Mouse (Mus musculus) CH12.LX (cell line): Measurements from ENCODE around the gene Nupr1l. TPM values are rescaled to one million over a fixed set of nuclear protein-coding genes. Genes with fewer than 3 reads are reported as not detected.
A peak's percentile ranks its signal among the peaks of the same experiment; 100 is the strongest.
"Not testable (repeated sequence)": the region's sequence is repeated elsewhere in the genome, so short reads cannot be mapped to it uniquely, and the experiment has no call there.

Experiments
- DNase-seq: peaks from one replicate; pipeline ENCODE4 v3.0.0-alpha.2; 2013; ENCODE audit errors: extremely low read depth
- H3K27ac ChIP-seq: 2 replicates; pipeline ENCODE4 v1.5.1; 2012; ENCODE audit warnings: low read depth, mild to moderate bottlenecking, control low read depth, moderate library complexity; ENCODE audit not compliant: insufficient read depth
- H3K27me3 ChIP-seq: replicated peaks from 2 replicates; pipeline ENCODE3; 2012; ENCODE audit warnings: inconsistent platforms
- H3K36me3 ChIP-seq, 2 experiments: replicated peaks in 1 of 2; 2 replicates each; pipeline versions ENCODE3 to v1.6.1; 2012; ENCODE audit warnings: inconsistent platforms in 1 of 2, low read length in 1 of 2, mild to moderate bottlenecking in 1 of 2, mixed read lengths in 1 of 2, moderate library complexity in 1 of 2; ENCODE audit not compliant: control insufficient read depth in 1 of 2, insufficient read depth in 1 of 2
- H3K4me1 ChIP-seq, 2 experiments: 2 replicates each; pipeline ENCODE4 v1.6.1; 2012; ENCODE audit warnings: inconsistent platforms in 1 of 2, moderate library complexity in 1 of 2; ENCODE audit not compliant: insufficient read depth in 2 of 2, control insufficient read depth in 1 of 2
- H3K4me2 ChIP-seq: 2 replicates; pipeline ENCODE4 v1.6.1; 2012; ENCODE audit warnings: low read depth, mild to moderate bottlenecking, control low read depth; ENCODE audit not compliant: poor library complexity, insufficient read depth, severe bottlenecking
- H3K4me3 ChIP-seq, 3 experiments: fragments of 150-350 bp in 1 of 3; sonication (generic) in 1 of 3; replicated peaks in 1 of 3; 2 replicates each; pipeline versions ENCODE3 to v1.5.1; 2011 to 2012; ENCODE audit warnings: low read depth in 2 of 3, low read length in 2 of 3, mild to moderate bottlenecking in 2 of 3, moderate library complexity in 2 of 3, control low read depth in 1 of 3, improper control_type of control experiment in 1 of 3, inconsistent platforms in 1 of 3, mixed read lengths in 1 of 3; ENCODE audit not compliant: poor library complexity in 1 of 3
- H3K79me2 ChIP-seq: replicated peaks from 2 replicates; pipeline ENCODE4 v1.6.1; 2012; ENCODE audit warnings: mild to moderate bottlenecking, moderate library complexity; ENCODE audit not compliant: control insufficient read depth, poor library complexity, insufficient read depth, severe bottlenecking; ENCODE audit errors: extremely low read depth
- H3K9ac ChIP-seq: 2 replicates; pipeline ENCODE4 v1.6.1; 2012; ENCODE audit warnings: low read depth, mild to moderate bottlenecking, control low read depth, moderate library complexity; ENCODE audit not compliant: insufficient read depth
- H3K9me3 ChIP-seq: replicated peaks from 2 replicates; pipeline ENCODE3; 2012; ENCODE audit warnings: low read length, inconsistent platforms, mixed read lengths
- BHLHE40 ChIP-seq: IDR thresholded peaks from 2 replicates; pipeline ENCODE4 v1.6.1; 2011; ENCODE audit warnings: mild to moderate bottlenecking, low read depth, low read length, improper control_type of control experiment
- CTCF ChIP-seq, 2 experiments: IDR thresholded peaks in 1 of 2; conservative IDR thresholded peaks in 1 of 2; 2 replicates each; pipeline ENCODE4 v1.5.1; 2011 to 2012; ENCODE audit warnings: low read depth in 2 of 2, low read length in 2 of 2, improper control_type of control experiment in 1 of 2, inconsistent platforms in 1 of 2, mild to moderate bottlenecking in 1 of 2, moderate library complexity in 1 of 2
- ETS1 ChIP-seq: conservative IDR thresholded peaks from 2 replicates; pipeline ENCODE4 v1.6.1; 2012; ENCODE audit warnings: low read depth, mild to moderate bottlenecking, inconsistent platforms, low read length, improper control_type of control experiment, moderate library complexity
- GABPA ChIP-seq: IDR thresholded peaks from 2 replicates; pipeline ENCODE4 v1.6.1; 2012; ENCODE audit warnings: low read depth, low read length, improper control_type of control experiment, inconsistent platforms; ENCODE audit not compliant: insufficient replicate concordance
- IRF4 ChIP-seq: IDR thresholded peaks from 2 replicates; pipeline ENCODE4 v1.6.1; 2014; ENCODE audit warnings: low read depth, mild to moderate bottlenecking, inconsistent platforms, low read length, improper control_type of control experiment
- JUN ChIP-seq: IDR thresholded peaks from 2 replicates; pipeline ENCODE4 v1.6.1; 2011; ENCODE audit warnings: low read depth, mild to moderate bottlenecking, low read length, improper control_type of control experiment, moderate library complexity; ENCODE audit not compliant: insufficient read depth
- MAFK ChIP-seq: IDR thresholded peaks from 2 replicates; pipeline ENCODE4 v1.6.1; 2011; ENCODE audit warnings: low read length, improper control_type of control experiment; ENCODE audit not compliant: insufficient replicate concordance
- MEF2A ChIP-seq: IDR thresholded peaks from 2 replicates; pipeline ENCODE4 v1.6.1; 2014; ENCODE audit warnings: low read depth, mild to moderate bottlenecking, inconsistent platforms, low read length, improper control_type of control experiment, borderline replicate concordance
- MYC ChIP-seq: IDR thresholded peaks from 2 replicates; pipeline ENCODE4 v1.6.1; 2011; ENCODE audit warnings: low read depth, mild to moderate bottlenecking, improper control_type of control experiment, low read length
- NRF1 ChIP-seq: IDR thresholded peaks from 2 replicates; pipeline ENCODE4 v1.6.1; 2014; ENCODE audit warnings: low read depth, mild to moderate bottlenecking, inconsistent platforms, low read length, improper control_type of control experiment, moderate library complexity
- RAD21 ChIP-seq: IDR thresholded peaks from 2 replicates; pipeline ENCODE4 v1.6.1; 2011; ENCODE audit warnings: low read depth, mild to moderate bottlenecking, low read length, improper control_type of control experiment, moderate library complexity
- SMC3 ChIP-seq: IDR thresholded peaks from 2 replicates; pipeline ENCODE4 v1.6.1; 2011; ENCODE audit warnings: low read depth, low read length, improper control_type of control experiment
- TBP ChIP-seq: conservative IDR thresholded peaks from 2 replicates; pipeline ENCODE4 v1.6.1; 2011; ENCODE audit warnings: low read depth, low read length, improper control_type of control experiment
- TCF12 ChIP-seq: IDR thresholded peaks from 2 replicates; pipeline ENCODE4 v1.6.1; 2014; ENCODE audit warnings: low read depth, mild to moderate bottlenecking, inconsistent platforms, low read length, improper control_type of control experiment
- UBTF ChIP-seq: IDR thresholded peaks from 2 replicates; pipeline ENCODE4 v1.6.1; 2012; ENCODE audit warnings: low read depth, mild to moderate bottlenecking, inconsistent platforms, low read length, improper control_type of control experiment, moderate library complexity
- USF2 ChIP-seq: conservative IDR thresholded peaks from 2 replicates; pipeline ENCODE4 v1.6.1; 2011; ENCODE audit warnings: low read depth, low read length, improper control_type of control experiment
- ZMIZ1 ChIP-seq: IDR thresholded peaks from 2 replicates; pipeline ENCODE4 v1.6.1; 2012; ENCODE audit warnings: low read depth, mild to moderate bottlenecking, inconsistent platforms, low read length, improper control_type of control experiment
- ZNF384 ChIP-seq: IDR thresholded peaks from 2 replicates; pipeline ENCODE4 v1.6.1; 2012; ENCODE audit warnings: low read depth, low read length, improper control_type of control experiment, inconsistent platforms
- dilution Hi-C: fragments of 300-500 bp; cut with MboI; formaldehyde crosslinking; loops from 2 replicates; pipeline ENCODE4 v1.14.3; 2020; ENCODE audit warnings: low sequenced_read_pairs; ENCODE audit not compliant: extremely low pct_unique_long_range_greater_than_20kb, extremely low pct_ligation_motif_present
- in situ Hi-C: fragments of 300-500 bp; cut with MboI; formaldehyde crosslinking; loops from 3 replicates; pipeline ENCODE4 v1.14.3; 2019; ENCODE audit warnings: low sequenced_read_pairs, low pct_ligation_motif_present, low pct_unique_long_range_greater_than_20kb, mixed read lengths
- polyA plus RNA-seq: library from polyadenylated mRNA; unstranded; fragments of >175 nt; gene quantifications from 2 replicates; pipeline ENCODE4 v1.2.1, GENCODE M21; 2012; ENCODE audit warnings: low read depth; ENCODE audit not compliant: insufficient read length
- total RNA-seq, 2 experiments: library from RNA; depleted of rRNA; stranded (reverse); fragments of 300-350 nt in 1 of 2; fragments of >200 nt in 1 of 2; gene quantifications; 2 replicates each; pipeline ENCODE4 v1.2.3; 2012 to 2014

The Nupr1l gene
- total and polyA plus RNA-seq, 3 experiments: 0.46 to 0.68 TPM; not detected in 1

GRCm38 (mm10) chr5:129909591-129909990 is 1.3 kb downstream of the Nupr1l start:
- H3K9me3 ChIP-seq: no peaks in the 10 kb centered on the region
- H3K36me3 ChIP-seq: no peaks in the 10 kb centered on the region
- H3K4me3 ChIP-seq: no peak overlapping the region
- no peak overlapping the region for H3K27ac ChIP-seq
- H3K4me2 ChIP-seq: peak overlapping the region; percentile 76
- H3K9ac ChIP-seq: no peak overlapping the region
- TF ChIP-seq ZMIZ1 (no peak), ZNF384 (no peak), MAFK (no peak), MYC (no peak), NRF1 (no peak), TCF12 (no peak), ETS1 (no peak), USF2 (no peak)
- DNase-seq: no peak
- H3K27me3 ChIP-seq: peaks cover 20% of the 10 kb centered on the region
- peaks cover 2 to 16% of the 10 kb centered on the region in 2 experiments for H3K4me1 ChIP-seq
- in situ Hi-C loops (no loop called here), dilution Hi-C loops (no loop called here)
- no peaks in the 10 kb centered on the region for H3K79me2 ChIP-seq

GRCm38 (mm10) chr5:129914024-129914423 is 5.7 kb downstream of the Nupr1l start:
- Histone ChIP-seq H3K9ac (no peak overlapping the region), H3K4me1 (peaks cover 2 to 6% of the 10 kb centered on the region in 2 experiments; a peak in 3 of 4 replicates), H3K36me3 (no peaks in the 10 kb centered on the region), H3K27me3 (peaks cover 16% of the 10 kb centered on the region), H3K4me3 (no peak overlapping the region), H3K4me2 (no peak overlapping the region), H3K27ac (no peak overlapping the region), H3K79me2 (no peaks in the 10 kb centered on the region), H3K9me3 (no peaks in the 10 kb centered on the region)
- in situ Hi-C loops: no loop called here
- peak; percentile 51 for DNase-seq
- TF ChIP-seq BHLHE40 (no peak), USF2 (no peak), UBTF (no peak), IRF4 (no peak), ZMIZ1 (no peak), RAD21 (peak; percentile 61), MEF2A (no peak), TBP (no peak), MYC (peak; percentile 63; the same call in 1 of the 2 replicates), SMC3 (peak; percentile 51), JUN (no peak), CTCF (conservative IDR thresholded peaks at IDR 0.05 in 1 of 2, IDR thresholded peaks at IDR 0.05 in 1 of 2; ENCODE audit: low read depth in 2 of 2, low read length in 2 of 2) (peak; percentile 56 to 72), GABPA (no peak)
- dilution Hi-C loops: no loop called here

GRCm38 (mm10) chr5:129915491-129915890 is 7.2 kb downstream of the Nupr1l start:
- H3K9me3 ChIP-seq, H3K4me3 ChIP-seq, in situ Hi-C loops, DNase-seq, H3K79me2 ChIP-seq, H3K27me3 ChIP-seq, H3K4me2 ChIP-seq, H3K27ac ChIP-seq, H3K4me1 ChIP-seq, H3K9ac ChIP-seq, H3K36me3 ChIP-seq, dilution Hi-C loops: not testable (repeated sequence)
